Mouse (Mus musculus): ENCODE data around the gene Calcr. TPM values are rescaled to one million over a fixed set of nuclear protein-coding genes. Genes with fewer than 3 reads are reported as not detected.
"Not testable (repeated sequence)": the region's sequence is repeated elsewhere in the genome, so short reads cannot be mapped to it uniquely, and the experiment has no call there.

The Calcr gene
- polyA plus RNA-seq, 1 experiment = 0.28 TPM

- no peak overlapping the region for H3K9ac ChIP-seq (ENCODE audit: low read depth, poor library complexity, severe bottlenecking)
- no peaks in the 10 kb centered on the region for H3K9me3 ChIP-seq (replicated peaks; ENCODE audit: control insufficient read depth, insufficient read depth, low read length, poor library complexity, severe bottlenecking)
- no peaks in the 10 kb centered on the region for H3K36me3 ChIP-seq (ENCODE audit: control insufficient read depth, insufficient read depth, low read length, poor library complexity, severe bottlenecking)
- no peak overlapping the region for H3K4me3 ChIP-seq (ENCODE audit: low read depth, low read length)
- H3K27me3 ChIP-seq (ENCODE audit: control insufficient read depth, insufficient read depth, low read length, poor library complexity, severe bottlenecking) = no peaks in the 10 kb centered on the region
- no peak overlapping the region for H3K27ac ChIP-seq (ENCODE audit: insufficient read depth, low read length)
- no peaks in the 10 kb centered on the region for H3K4me1 ChIP-seq (ENCODE audit: control insufficient read depth, insufficient read depth, low read length)
- TF ChIP-seq EP300 (IDR thresholded peaks at IDR 0.05; ENCODE audit: insufficient read depth, low read depth, low read length) (no peak), POLR2A (IDR thresholded peaks at IDR 0.05; ENCODE audit: insufficient read depth, low read length) (no peak), CTCF (IDR thresholded peaks at IDR 0.05; ENCODE audit: low read depth, low read length) (no peak)
Observed at GRCm38 (mm10) chr6:3741996-3742713, 22.4 kb downstream of the Calcr start.

DNA sequence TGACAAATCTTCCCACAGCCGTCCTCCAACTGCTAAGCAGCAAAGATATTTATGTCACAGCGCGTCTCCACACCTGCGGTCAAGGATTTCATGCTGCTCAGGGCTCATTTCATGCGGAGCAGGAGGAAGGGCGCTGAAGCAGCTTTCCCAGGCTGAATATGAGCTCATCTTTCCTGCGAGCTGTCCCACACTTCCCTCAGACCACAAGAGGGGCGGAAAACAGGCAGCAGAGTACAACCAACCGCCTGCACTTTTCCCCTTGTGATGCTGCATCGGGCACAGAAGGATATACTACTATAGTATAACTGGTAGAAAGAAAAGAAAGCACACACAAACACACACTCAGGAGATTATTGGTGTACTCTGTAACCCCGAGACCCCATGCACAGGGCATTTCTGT lies 23.2 kb downstream of the Calcr start:
- Histone ChIP-seq H3K9me3 (replicated peaks; ENCODE audit: control insufficient read depth, insufficient read depth, low read length, poor library complexity, severe bottlenecking) (no peaks in the 10 kb centered on the region), H3K27me3 (ENCODE audit: control insufficient read depth, insufficient read depth, low read length, poor library complexity, severe bottlenecking) (no peaks in the 10 kb centered on the region), H3K27ac (ENCODE audit: insufficient read depth, low read length) (no peak overlapping the region), H3K4me3 (ENCODE audit: low read depth, low read length) (no peak overlapping the region), H3K4me1 (ENCODE audit: control insufficient read depth, insufficient read depth, low read length) (no peaks in the 10 kb centered on the region), H3K9ac (ENCODE audit: low read depth, poor library complexity, severe bottlenecking) (no peak overlapping the region), H3K36me3 (ENCODE audit: control insufficient read depth, insufficient read depth, low read length, poor library complexity, severe bottlenecking) (no peaks in the 10 kb centered on the region)
- no peak for TF ChIP-seq CTCF (IDR thresholded peaks at IDR 0.05; ENCODE audit: low read depth, low read length)
- no peak for TF ChIP-seq POLR2A (IDR thresholded peaks at IDR 0.05; ENCODE audit: insufficient read depth, low read length)
- no peak for TF ChIP-seq EP300 (IDR thresholded peaks at IDR 0.05; ENCODE audit: insufficient read depth, low read depth, low read length)

- Histone ChIP-seq H3K4me1 (ENCODE audit: control insufficient read depth, insufficient read depth, low read length) (no peaks in the 10 kb centered on the region), H3K27ac (ENCODE audit: insufficient read depth, low read length) (no peak overlapping the region), H3K36me3 (ENCODE audit: control insufficient read depth, insufficient read depth, low read length, poor library complexity, severe bottlenecking) (no peaks in the 10 kb centered on the region), H3K27me3 (ENCODE audit: control insufficient read depth, insufficient read depth, low read length, poor library complexity, severe bottlenecking) (no peaks in the 10 kb centered on the region), H3K9me3 (replicated peaks; ENCODE audit: control insufficient read depth, insufficient read depth, low read length, poor library complexity, severe bottlenecking) (no peaks in the 10 kb centered on the region), H3K4me3 (ENCODE audit: low read depth, low read length) (no peak overlapping the region), H3K9ac (ENCODE audit: low read depth, poor library complexity, severe bottlenecking) (no peak overlapping the region)
- TF ChIP-seq CTCF (IDR thresholded peaks at IDR 0.05; ENCODE audit: low read depth, low read length) = no peak
- no peak for TF ChIP-seq POLR2A (IDR thresholded peaks at IDR 0.05; ENCODE audit: insufficient read depth, low read length)
- TF ChIP-seq EP300 (IDR thresholded peaks at IDR 0.05; ENCODE audit: insufficient read depth, low read depth, low read length) = no peak
Observed at GRCm38 (mm10) chr6:3730246-3730867, 34.2 kb downstream of the Calcr start.

GRCm38 (mm10) chr6:3688087-3688642 lies 76.3 kb downstream of the Calcr start:
- H3K9me3 ChIP-seq (replicated peaks; ENCODE audit: control insufficient read depth, insufficient read depth, low read length, poor library complexity, severe bottlenecking) = peaks cover 15% of the 10 kb centered on the region
- no peak overlapping the region for H3K27ac ChIP-seq (ENCODE audit: insufficient read depth, low read length)
- no peaks in the 10 kb centered on the region for H3K27me3 ChIP-seq (ENCODE audit: control insufficient read depth, insufficient read depth, low read length, poor library complexity, severe bottlenecking)
- TF ChIP-seq EP300 (IDR thresholded peaks at IDR 0.05; ENCODE audit: insufficient read depth, low read depth, low read length) (no peak), POLR2A (IDR thresholded peaks at IDR 0.05; ENCODE audit: insufficient read depth, low read length) (no peak), CTCF (IDR thresholded peaks at IDR 0.05; ENCODE audit: low read depth, low read length) (no peak)
- H3K9ac ChIP-seq (ENCODE audit: low read depth, poor library complexity, severe bottlenecking) = no peak overlapping the region
- no peaks in the 10 kb centered on the region for H3K4me1 ChIP-seq (ENCODE audit: control insufficient read depth, insufficient read depth, low read length)
- H3K36me3 ChIP-seq (ENCODE audit: control insufficient read depth, insufficient read depth, low read length, poor library complexity, severe bottlenecking) = no peaks in the 10 kb centered on the region
- no peak overlapping the region for H3K4me3 ChIP-seq (ENCODE audit: low read depth, low read length)

GRCm38 (mm10) chr6:3678286-3678685 lies 86.2 kb downstream of the Calcr start:
- not testable (repeated sequence) for H3K27me3 ChIP-seq (ENCODE audit: control insufficient read depth, insufficient read depth, low read length, poor library complexity, severe bottlenecking); H3K4me1 ChIP-seq (ENCODE audit: control insufficient read depth, insufficient read depth, low read length); H3K36me3 ChIP-seq (ENCODE audit: control insufficient read depth, insufficient read depth, low read length, poor library complexity, severe bottlenecking); H3K4me3 ChIP-seq (ENCODE audit: low read depth, low read length); H3K9ac ChIP-seq (ENCODE audit: low read depth, poor library complexity, severe bottlenecking)
- Histone ChIP-seq H3K27ac (ENCODE audit: insufficient read depth, low read length) (peak overlapping the region; percentile 96), H3K9me3 (replicated peaks; ENCODE audit: control insufficient read depth, insufficient read depth, low read length, poor library complexity, severe bottlenecking) (peaks cover 35% of the 10 kb centered on the region)
- peak; percentile 76 for TF ChIP-seq EP300 (IDR thresholded peaks at IDR 0.05; ENCODE audit: insufficient read depth, low read depth, low read length)

GRCm38 (mm10) chr6:3677806-3678205 lies 86.7 kb downstream of the Calcr start:
- Histone ChIP-seq H3K27ac (ENCODE audit: insufficient read depth, low read length) (peak overlapping the region; percentile 96), H3K4me1 (ENCODE audit: control insufficient read depth, insufficient read depth, low read length) (no peaks in the 10 kb centered on the region), H3K9me3 (replicated peaks; ENCODE audit: control insufficient read depth, insufficient read depth, low read length, poor library complexity, severe bottlenecking) (peaks cover 38% of the 10 kb centered on the region), H3K27me3 (ENCODE audit: control insufficient read depth, insufficient read depth, low read length, poor library complexity, severe bottlenecking) (no peaks in the 10 kb centered on the region), H3K9ac (ENCODE audit: low read depth, poor library complexity, severe bottlenecking) (no peak overlapping the region), H3K4me3 (ENCODE audit: low read depth, low read length) (no peak overlapping the region), H3K36me3 (ENCODE audit: control insufficient read depth, insufficient read depth, low read length, poor library complexity, severe bottlenecking) (no peaks in the 10 kb centered on the region; the same call in 1 of the 2 replicates)
- TF ChIP-seq EP300 (IDR thresholded peaks at IDR 0.05; ENCODE audit: insufficient read depth, low read depth, low read length) (0 out of 2 replicates have a peak, but pooled peaks have one; percentile 49), POLR2A (IDR thresholded peaks at IDR 0.05; ENCODE audit: insufficient read depth, low read length) (no peak)

All from ES-Bruce4 (cell line).